Mouse (Mus musculus): ENCODE measurements around the gene Ccl24.
A peak's percentile ranks its signal among the peaks of the same experiment; 100 is the strongest.
"Not testable (repeated sequence)": the region's sequence is repeated elsewhere in the genome, so short reads cannot be mapped to it uniquely, and the experiment has no call there.

Ccl24 gene

GRCm38 (mm10) chr5:135573006-135573405 is at the start of gene Ccl24:
Gene Ccl24, minus strand, starts transcription at chr5:135573049.
- DNase-seq (ENCODE audit: low spot score) = no peak

- DNase-seq (ENCODE audit: low spot score) = peak; percentile 56
These were observed 48.9 kb upstream of the Ccl24 start for GRCm38 (mm10) chr5:135621725-135622124.

- no peak for DNase-seq (ENCODE audit: low spot score)
These were observed 47.7 kb upstream of the Ccl24 start for GRCm38 (mm10) chr5:135620526-135620925.

GRCm38 (mm10) chr5:135619741-135620140 is 46.9 kb upstream of the Ccl24 start:
- not testable (repeated sequence) for DNase-seq (ENCODE audit: low spot score)

GRCm38 (mm10) chr5:135609794-135610193 is 36.9 kb upstream of the Ccl24 start:
- no peak for DNase-seq (ENCODE audit: low spot score)

GRCm38 (mm10) chr5:135607581-135607980 is 34.7 kb upstream of the Ccl24 start:
- DNase-seq (ENCODE audit: low spot score) = no peak

GRCm38 (mm10) chr5:135606717-135607116 is 33.9 kb upstream of the Ccl24 start:
- DNase-seq (ENCODE audit: low spot score) = not testable (repeated sequence)

- DNase-seq (ENCODE audit: low spot score) = not testable (repeated sequence)
These were observed 31.8 kb upstream of the Ccl24 start for GRCm38 (mm10) chr5:135604643-135605042.

- DNase-seq (ENCODE audit: low spot score) = no peak
These were observed 17.3 kb upstream of the Ccl24 start for GRCm38 (mm10) chr5:135589996-135590784.

GRCm38 (mm10) chr5:135587764-135588163 is 14.9 kb upstream of the Ccl24 start:
- DNase-seq (ENCODE audit: low spot score) = no peak

- DNase-seq (ENCODE audit: low spot score) = no peak
These were observed 12.8 kb upstream of the Ccl24 start for GRCm38 (mm10) chr5:135585691-135586090.

GRCm38 (mm10) chr5:135582330-135582729 is 9.5 kb upstream of the Ccl24 start:
- DNase-seq (ENCODE audit: low spot score) = no peak

GRCm38 (mm10) chr5:135579331-135579751 is 6.5 kb upstream of the Ccl24 start:
- no peak for DNase-seq (ENCODE audit: low spot score)

- DNase-seq (ENCODE audit: low spot score) = no peak
These were observed 3.2 kb upstream of the Ccl24 start for GRCm38 (mm10) chr5:135576055-135576454.

- no peak for DNase-seq (ENCODE audit: low spot score)
These were observed 4.2 kb downstream of the Ccl24 start for GRCm38 (mm10) chr5:135568698-135569097.

- no peak for DNase-seq (ENCODE audit: low spot score)
These were observed 5.1 kb downstream of the Ccl24 start for GRCm38 (mm10) chr5:135567556-135568265.

- DNase-seq (ENCODE audit: low spot score) = no peak
These were observed 9.4 kb downstream of the Ccl24 start, which contains the start of gene Ccl26 for GRCm38 (mm10) chr5:135563469-135563868. Gene Ccl26, minus strand, starts transcription at chr5:135563569.

- DNase-seq (ENCODE audit: low spot score) = no peak
These were observed 15.2 kb downstream of the Ccl24 start for GRCm38 (mm10) chr5:135557671-135558070.

GRCm38 (mm10) chr5:135557051-135557450 is 15.8 kb downstream of the Ccl24 start:
- DNase-seq (ENCODE audit: low spot score) = no peak

- DNase-seq (ENCODE audit: low spot score) = no peak
These were observed 16.6 kb downstream of the Ccl24 start for GRCm38 (mm10) chr5:135556259-135556658.

GRCm38 (mm10) chr5:135551591-135551990 is 21.3 kb downstream of the Ccl24 start:
- no peak for DNase-seq (ENCODE audit: low spot score)

- DNase-seq (ENCODE audit: low spot score) = no peak
These were observed 21.9 kb downstream of the Ccl24 start for GRCm38 (mm10) chr5:135550910-135551309.

- no peak for DNase-seq (ENCODE audit: low spot score)
These were observed 24.9 kb downstream of the Ccl24 start for GRCm38 (mm10) chr5:135547990-135548389.
